Mouse (Mus musculus) neural tube, embryonic 13.5 days (tissue): ENCODE measurements around the gene Tmem51. TPM values are rescaled to one million over a fixed set of nuclear protein-coding genes. Genes with fewer than 3 reads are reported as not detected.
"Not testable (repeated sequence)": the region's sequence is repeated elsewhere in the genome, so short reads cannot be mapped to it uniquely, and the experiment has no call there.

Source experiments
- ATAC-seq: fragments of 200-750 bp; cut with Nextera tagmentation; 2 replicates; pipeline ENCODE4 v1.8.0; 2017; ENCODE audit warnings: low read depth, mild to moderate bottlenecking, moderate TSS enrichment, moderate library complexity
- H3K27ac ChIP-seq: fragments of 300-500 bp; sonication (generic); replicated peaks from 2 replicates; pipeline ENCODE4 v1.5.1; 2015; ENCODE audit warnings: moderate library complexity, mild to moderate bottlenecking, inconsistent platforms
- H3K27me3 ChIP-seq: fragments of 300-500 bp; sonication (generic); 2 replicates; pipeline ENCODE4 v1.6.1; 2015; ENCODE audit warnings: mild to moderate bottlenecking, inconsistent platforms
- H3K36me3 ChIP-seq: fragments of 300-500 bp; sonication (generic); 2 replicates; pipeline ENCODE4 v1.6.1; 2015; ENCODE audit warnings: mild to moderate bottlenecking, inconsistent platforms
- H3K4me1 ChIP-seq: fragments of 300-500 bp; sonication (generic); replicated peaks from 2 replicates; pipeline ENCODE4 v1.6.1; 2015; ENCODE audit warnings: inconsistent platforms
- H3K4me2 ChIP-seq: fragments of 300-500 bp; sonication (generic); 2 replicates; pipeline ENCODE4 v1.6.1; 2015; ENCODE audit warnings: inconsistent platforms, mild to moderate bottlenecking, moderate library complexity
- H3K4me3 ChIP-seq: fragments of 300-500 bp; sonication (generic); 2 replicates; pipeline ENCODE4 v1.5.1; 2015; ENCODE audit warnings: mild to moderate bottlenecking, inconsistent platforms
- H3K9ac ChIP-seq: fragments of 300-500 bp; sonication (generic); 2 replicates; pipeline ENCODE4 v1.6.1; 2015; ENCODE audit warnings: moderate library complexity, mild to moderate bottlenecking, inconsistent platforms
- H3K9me3 ChIP-seq: fragments of 300-500 bp; sonication (generic); 2 replicates; pipeline ENCODE4 v1.6.1; 2016; ENCODE audit warnings: inconsistent platforms
- WGBS: fragments of 180-500 bp; shearing (Covaris S2); methylation state at CpG from one replicate; pipeline ENCODE4 v1.1.7; 2015; 5-methylcytosine and 5-hydroxymethylcytosine counted together
- polyA plus RNA-seq: library from polyadenylated mRNA; unstranded; fragments of >200 nt; fragmentation: Nextera tagmentation; extraction: Ambion mirVana; gene quantifications from 2 replicates; pipeline ENCODE4 v1.2.1, GENCODE M21; 2015

The Tmem51 gene
- polyA plus RNA-seq, 1 experiment from 2014 or later, result 5.2 TPM

- no peak for ATAC-seq
- Histone ChIP-seq H3K9me3 (no peaks in the 10 kb centered on the region), H3K27me3 (no peaks in the 10 kb centered on the region), H3K4me3 (no peak overlapping the region), H3K36me3 (no peaks in the 10 kb centered on the region), H3K4me1 (no peaks in the 10 kb centered on the region), H3K27ac (no peak overlapping the region), H3K9ac (no peak overlapping the region), H3K4me2 (no peak overlapping the region)
- 65% methylated on average over 9 of the region's 9 CpGs for WGBS
Measured at GRCm38 (mm10) chr4:142053661-142054448, 30.2 kb downstream of the Tmem51 start.

GRCm38 (mm10) chr4:142053261-142053660 is 30.8 kb downstream of the Tmem51 start:
- Histone ChIP-seq H3K36me3 (no peaks in the 10 kb centered on the region), H3K9ac (no peak overlapping the region), H3K27me3 (no peaks in the 10 kb centered on the region), H3K4me2 (no peak overlapping the region), H3K4me3 (no peak overlapping the region), H3K9me3 (no peaks in the 10 kb centered on the region), H3K4me1 (no peaks in the 10 kb centered on the region), H3K27ac (no peak overlapping the region)
- 69% methylated on average over 4 of the region's 4 CpGs for WGBS
- no peak for ATAC-seq

- H3K27ac ChIP-seq, result no peak overlapping the region
- no peaks in the 10 kb centered on the region for H3K36me3 ChIP-seq
- no peak overlapping the region for H3K4me2 ChIP-seq
- H3K9ac ChIP-seq, result no peak overlapping the region
- WGBS, result 55% methylated on average over 22 of the region's 22 CpGs
- no peak for ATAC-seq
- H3K9me3 ChIP-seq, result no peaks in the 10 kb centered on the region
- H3K4me3 ChIP-seq, result no peak overlapping the region
- H3K4me1 ChIP-seq, result no peaks in the 10 kb centered on the region
- no peaks in the 10 kb centered on the region for H3K27me3 ChIP-seq
Measured at GRCm38 (mm10) chr4:142052391-142053132, 31.5 kb downstream of the Tmem51 start.

GRCm38 (mm10) chr4:142051883-142052282 is 32.2 kb downstream of the Tmem51 start:
- ATAC-seq, H3K9ac ChIP-seq, H3K4me1 ChIP-seq, H3K36me3 ChIP-seq, H3K4me2 ChIP-seq, H3K27me3 ChIP-seq, H3K4me3 ChIP-seq, H3K27ac ChIP-seq, H3K9me3 ChIP-seq: not testable (repeated sequence)
- 88% methylated on average over 6 of the region's 6 CpGs for whole genome bisulfite sequencing

- H3K27ac ChIP-seq, result no peak overlapping the region
- no peak overlapping the region for H3K4me3 ChIP-seq
- no peak for ATAC-seq
- no peaks in the 10 kb centered on the region for H3K36me3 ChIP-seq
- WGBS, result 94% methylated on average over 5 of the region's 5 CpGs
- H3K27me3 ChIP-seq, result no peaks in the 10 kb centered on the region
- no peaks in the 10 kb centered on the region for H3K9me3 ChIP-seq
- no peak overlapping the region for H3K9ac ChIP-seq
- no peak overlapping the region for H3K4me2 ChIP-seq
- H3K4me1 ChIP-seq, result no peaks in the 10 kb centered on the region
Measured at GRCm38 (mm10) chr4:142049963-142050362, 34.1 kb downstream of the Tmem51 start.

GRCm38 (mm10) chr4:142048391-142048790 is 35.7 kb downstream of the Tmem51 start:
- peaks cover 3% of the 10 kb centered on the region; the same call in 1 of the 2 replicates for H3K4me1 ChIP-seq

GRCm38 (mm10) chr4:142047005-142047404 is 37.1 kb downstream of the Tmem51 start:
- H3K36me3 ChIP-seq, result no peaks in the 10 kb centered on the region
- H3K9me3 ChIP-seq, result no peaks in the 10 kb centered on the region
- no peak overlapping the region for H3K4me3 ChIP-seq
- H3K9ac ChIP-seq, result no peak overlapping the region
- H3K4me2 ChIP-seq, result no peak overlapping the region
- no peak overlapping the region for H3K27ac ChIP-seq
- 93% methylated on average over 5 of the region's 5 CpGs for WGBS
- peaks cover 3% of the 10 kb centered on the region; the same call in 1 of the 2 replicates for H3K4me1 ChIP-seq
- ATAC-seq, result no peak
- H3K27me3 ChIP-seq, result no peaks in the 10 kb centered on the region

More at GRCm38 (mm10) chr4:142048391-142048790, 35.7 kb downstream of the Tmem51 start:
- H3K4me2 ChIP-seq, result no peak overlapping the region
- no peak for ATAC-seq
- H3K9ac ChIP-seq, result no peak overlapping the region
- no peaks in the 10 kb centered on the region for H3K9me3 ChIP-seq
- no peaks in the 10 kb centered on the region for H3K27me3 ChIP-seq
- no peaks in the 10 kb centered on the region for H3K36me3 ChIP-seq
- no peak overlapping the region for H3K4me3 ChIP-seq
- WGBS, result 75% methylated on average over 8 of the region's 8 CpGs
- no peak overlapping the region for H3K27ac ChIP-seq

- no peak for ATAC-seq
- no peak overlapping the region for H3K9ac ChIP-seq
- peaks cover 5% of the 10 kb centered on the region; the same call in 1 of the 2 replicates for H3K4me1 ChIP-seq
- H3K4me3 ChIP-seq, result no peak overlapping the region
- H3K4me2 ChIP-seq, result no peak overlapping the region
- H3K27me3 ChIP-seq, result no peaks in the 10 kb centered on the region
- no peak overlapping the region for H3K27ac ChIP-seq
- 86% methylated on average over 7 of the region's 7 CpGs for WGBS
- no peaks in the 10 kb centered on the region for H3K36me3 ChIP-seq
- no peaks in the 10 kb centered on the region for H3K9me3 ChIP-seq
Measured at GRCm38 (mm10) chr4:142046496-142046895, 37.6 kb downstream of the Tmem51 start.

- no peaks in the 10 kb centered on the region for H3K9me3 ChIP-seq
- H3K9ac ChIP-seq, result no peak overlapping the region
- no peak overlapping the region for H3K27ac ChIP-seq
- H3K4me2 ChIP-seq, result no peak overlapping the region
- no peaks in the 10 kb centered on the region for H3K36me3 ChIP-seq
- 84% methylated on average over 14 of the region's 14 CpGs for WGBS
- peaks cover 6% of the 10 kb centered on the region; the same call in 1 of the 2 replicates for H3K4me1 ChIP-seq
- no peak overlapping the region for H3K4me3 ChIP-seq
- no peaks in the 10 kb centered on the region for H3K27me3 ChIP-seq
- ATAC-seq, result no peak
Measured at GRCm38 (mm10) chr4:142045595-142046163, 38.4 kb downstream of the Tmem51 start.

GRCm38 (mm10) chr4:142044452-142044851 is 39.7 kb downstream of the Tmem51 start:
- WGBS, result 67% methylated on average over 12 of the region's 12 CpGs
- ATAC-seq, result no peak

GRCm38 (mm10) chr4:142039662-142040353 is 44.3 kb downstream of the Tmem51 start:
- 91% methylated on average over 9 of the region's 9 CpGs for WGBS
- Histone ChIP-seq H3K9ac (no peak overlapping the region), H3K36me3 (no peaks in the 10 kb centered on the region), H3K4me3 (no peak overlapping the region), H3K9me3 (no peaks in the 10 kb centered on the region), H3K4me2 (no peak overlapping the region), H3K4me1 (peaks cover 13% of the 10 kb centered on the region; the same call in 1 of the 2 replicates), H3K27ac (no peak overlapping the region), H3K27me3 (no peaks in the 10 kb centered on the region)
- ATAC-seq, result no peak

More at GRCm38 (mm10) chr4:142044452-142044851, 39.7 kb downstream of the Tmem51 start:
- Histone ChIP-seq H3K9me3 (no peaks in the 10 kb centered on the region), H3K4me2 (no peak overlapping the region), H3K9ac (no peak overlapping the region), H3K27me3 (no peaks in the 10 kb centered on the region), H3K4me3 (no peak overlapping the region), H3K4me1 (peaks cover 6% of the 10 kb centered on the region; the same call in 1 of the 2 replicates), H3K36me3 (no peaks in the 10 kb centered on the region), H3K27ac (no peak overlapping the region)
